8 mouse cellular contexts compared by ENCODE assay signal in genomic region chr1:57996133-57996615, GRCm38 (mm10). TPM values are rescaled to one million over a fixed set of nuclear protein-coding genes. Genes with fewer than 3 reads are reported as not detected.
A peak's percentile ranks its signal among the peaks of the same experiment; 100 is the strongest.
DNase-seq lines count a peak whose midpoint lies in the region; ATAC-seq and TF ChIP-seq lines count a peak whose summit lies in the region.

No protein-coding gene starts in this region.

- H3K4me2 ChIP-seq in heart, embryonic 12.5 days = peak overlapping the region; percentile 77
- H3K4me2 ChIP-seq in forebrain, embryonic 13.5 days = peak overlapping the region; percentile 84
- peak overlapping the region; percentile 79 for H3K4me2 ChIP-seq in liver, embryonic 15.5 days

- H3K9me3 ChIP-seq in heart, embryonic 12.5 days (replicated peaks) = no peaks in the 10 kb centered on the region
- H3K9me3 ChIP-seq in ES-E14 (ENCODE audit: control insufficient read depth, insufficient read depth, low read depth, low read length) = no peaks in the 10 kb centered on the region
- H3K9me3 ChIP-seq in forebrain, embryonic 13.5 days (replicated peaks) = no peaks in the 10 kb centered on the region
- no peaks in the 10 kb centered on the region for H3K9me3 ChIP-seq in liver, embryonic 15.5 days (replicated peaks)

- peak overlapping the region; percentile 95 for H3K4me3 ChIP-seq in heart, embryonic 12.5 days
- H3K4me3 ChIP-seq in ES-E14 (ENCODE audit: insufficient read depth in 1 of 2, low read depth in 1 of 2, low read length in 2 of 2, poor library complexity in 1 of 2, severe bottlenecking in 1 of 2) = peak overlapping the region; percentile 92 to 97
- peak overlapping the region; percentile 78 for H3K4me3 ChIP-seq in forebrain, embryonic 13.5 days
- H3K4me3 ChIP-seq in liver, embryonic 15.5 days (replicated peaks) = peak overlapping the region; percentile 91

- H3K36me3 ChIP-seq in heart, embryonic 12.5 days = peaks cover 15% of the 10 kb centered on the region; the same call in 1 of the 2 replicates
- H3K36me3 ChIP-seq in ES-E14 (ENCODE audit: control insufficient read depth, insufficient read depth, low read length, poor library complexity, severe bottlenecking) = peaks cover 4% of the 10 kb centered on the region
- no peaks in the 10 kb centered on the region for H3K36me3 ChIP-seq in forebrain, embryonic 13.5 days (ENCODE audit: poor library complexity, severe bottlenecking)
- H3K36me3 ChIP-seq in liver, embryonic 15.5 days (replicated peaks) = peaks cover 21% of the 10 kb centered on the region

- peak overlapping the region; percentile 77 for H3K9ac ChIP-seq in heart, embryonic 12.5 days
- H3K9ac ChIP-seq in ES-E14 (ENCODE audit: insufficient read depth, low read depth, low read length, poor library complexity, severe bottlenecking) = peak overlapping the region; percentile 95
- peak overlapping the region; percentile 76 for H3K9ac ChIP-seq in forebrain, embryonic 13.5 days
- H3K9ac ChIP-seq in liver, embryonic 15.5 days = peak overlapping the region; percentile 93

- ATAC-seq in heart, embryonic 12.5 days (ENCODE audit: insufficient number of reproducible peaks, low FRiP score) = peak; percentile 82
- ATAC-seq in forebrain, embryonic 13.5 days = no peak; the same call in 1 of the 2 replicates
- peak; percentile 87 for ATAC-seq in liver, embryonic 15.5 days (ENCODE audit: insufficient read depth)

- H3K27ac ChIP-seq in heart, embryonic 12.5 days (ENCODE audit: poor library complexity, severe bottlenecking) = peak overlapping the region; percentile 78
- peak overlapping the region; percentile 74 for H3K27ac ChIP-seq in ES-E14 (ENCODE audit: insufficient read depth, low read depth, low read length, poor library complexity, severe bottlenecking)
- H3K27ac ChIP-seq in forebrain, embryonic 13.5 days = peak overlapping the region; percentile 46
- peak overlapping the region; percentile 87 for H3K27ac ChIP-seq in liver, embryonic 15.5 days (replicated peaks)

- in situ Hi-C loops in ES-E14 (cut with MboI; ENCODE audit: low sequenced_read_pairs in 2 of 2, unreplicated experiment in 2 of 2) = no loop called here

- WGBS in heart, embryonic 12.5 days = under 1% methylated on average over 29 of the region's 29 CpGs
- WGBS in forebrain, embryonic 13.5 days = under 1% methylated on average over 29 of the region's 29 CpGs
- WGBS in liver, embryonic 15.5 days (ENCODE audit: insufficient replicate concordance) = under 1% methylated on average over 29 of the region's 29 CpGs

- no peaks in the 10 kb centered on the region for H3K27me3 ChIP-seq in heart, embryonic 12.5 days (replicated peaks)
- no peaks in the 10 kb centered on the region for H3K27me3 ChIP-seq in forebrain, embryonic 13.5 days
- H3K27me3 ChIP-seq in liver, embryonic 15.5 days = no peaks in the 10 kb centered on the region

- DNase-seq in heart, adult 18-20 months = no peak
- DNase-seq in ES-E14 (ENCODE audit: low read depth, low spot score) = no peak
- peak; percentile 43 for DNase-seq in yolk sac, embryonic 10.5 days (ENCODE audit: low spot score)
- DNase-seq in adrenal gland, adult 2 months = no peak
- DNase-seq in cerebellum, adult 11-12 months = no peak

- H3K4me1 ChIP-seq in heart, embryonic 12.5 days (replicated peaks) = peaks cover 23% of the 10 kb centered on the region
- H3K4me1 ChIP-seq in ES-E14 (ENCODE audit: control insufficient read depth in 2 of 2, insufficient read depth in 2 of 2, low read length in 2 of 2, poor library complexity in 1 of 2) = peaks cover 4 to 14% of the 10 kb centered on the region in 2 experiments; a peak in 3 of 4 replicates
- peaks cover 23% of the 10 kb centered on the region for H3K4me1 ChIP-seq in forebrain, embryonic 13.5 days
- peaks cover 26% of the 10 kb centered on the region for H3K4me1 ChIP-seq in liver, embryonic 15.5 days (replicated peaks)

TF ChIP-seq in ES-E14, 5 proteins besides CTCF, POLR2A, EP300 and RAD21:
- TF ChIP-seq ZNF384 (IDR thresholded peaks at IDR 0.05; ENCODE audit: low read depth, low read length) = no peak
- TF ChIP-seq MAFK (IDR thresholded peaks at IDR 0.05; ENCODE audit: insufficient read depth, low read depth, low read length) = no peak
- no peak for TF ChIP-seq HCFC1 (IDR thresholded peaks at IDR 0.05; ENCODE audit: borderline replicate concordance, insufficient read depth, low read length)

RNA-seq across cellular contexts. Expression of gene Sgo2a, which starts 0.4 kb away (rescaled TPM):
- 20.9 and 21.5 TPM in 2 replicates for polyA plus RNA-seq in heart, embryonic 12.5 days (2016; fragmentation: Nextera tagmentation; extraction: Ambion mirVana)
- total RNA-seq in heart, adult 18-20 months (2021) = 1 to 10 TPM; 3.5 to 5.1 TPM
- 29.6 and 30.5 TPM in 2 replicates for total RNA-seq in ES-E14 (2012; rRNA removed)
- polyA plus RNA-seq in forebrain, embryonic 13.5 days (2015; fragmentation: Nextera tagmentation; extraction: Ambion mirVana) = 19.3 TPM in 2 replicates
- polyA plus RNA-seq in liver, embryonic 15.5 days (2015; fragmentation: Nextera tagmentation; extraction: Ambion mirVana) = 8.6 and 8.9 TPM in 2 replicates
- under 1 TPM; 0.66 TPM for total RNA-seq in adrenal gland, adult 2 months (2021)
- polyA plus RNA-seq in adrenal gland, adult 2 months (2012; rRNA removed) = 0.11 and 0.13 TPM in 2 replicates

RNA-seq across cellular contexts. Expression of gene Kctd18, which starts 22.6 kb away (rescaled TPM):
- polyA plus RNA-seq in heart, embryonic 12.5 days (2016; fragmentation: Nextera tagmentation; extraction: Ambion mirVana) = 11.2 and 11.3 TPM in 2 replicates
- 1 to 10 TPM; 5.9 to 7.7 TPM for total RNA-seq in heart, adult 18-20 months (2021)
- total RNA-seq in ES-E14 (2012; rRNA removed) = 12.4 and 13.5 TPM in 2 replicates
- polyA plus RNA-seq in forebrain, embryonic 13.5 days (2015; fragmentation: Nextera tagmentation; extraction: Ambion mirVana) = 23.7 and 25.0 TPM in 2 replicates
- polyA plus RNA-seq in liver, embryonic 15.5 days (2015; fragmentation: Nextera tagmentation; extraction: Ambion mirVana) = 2.7 and 2.9 TPM in 2 replicates
- total RNA-seq in adrenal gland, adult 2 months (2021) = 10 to 100 TPM in 1 of 2 experiments, 1 to 10 TPM in 1; 8.4 to 10.9 TPM
- polyA plus RNA-seq in adrenal gland, adult 2 months (2012; rRNA removed) = 4.2 TPM in 2 replicates

RNA-seq across cellular contexts. Expression of gene Aox1, which starts 33.6 kb away (rescaled TPM):
- 0.23 and 0.36 TPM in 2 replicates for polyA plus RNA-seq in heart, embryonic 12.5 days (2016; fragmentation: Nextera tagmentation; extraction: Ambion mirVana)
- 10 to 100 TPM in 1 of 2 experiments, 1 to 10 TPM in 1; 8.6 to 14.3 TPM for total RNA-seq in heart, adult 18-20 months (2021)
- 0.74 and 1.0 TPM in 2 replicates for total RNA-seq in ES-E14 (2012; rRNA removed)
- 0.09 and 0.10 TPM in 2 replicates for polyA plus RNA-seq in forebrain, embryonic 13.5 days (2015; fragmentation: Nextera tagmentation; extraction: Ambion mirVana)
- 0.25 and 0.26 TPM in 2 replicates for polyA plus RNA-seq in liver, embryonic 15.5 days (2015; fragmentation: Nextera tagmentation; extraction: Ambion mirVana)
- 10 to 100 TPM; 35.1 to 58.0 TPM for total RNA-seq in adrenal gland, adult 2 months (2021)
- 9.1 and 10.7 TPM in 2 replicates for polyA plus RNA-seq in adrenal gland, adult 2 months (2012; rRNA removed)
